Mouse (Mus musculus) midbrain, embryonic 10.5 days (tissue): ENCODE data around the gene Shroom3. TPM values are rescaled to one million over a fixed set of nuclear protein-coding genes. Genes with fewer than 3 reads are reported as not detected.

ENCODE experiments used
- DNase-seq: peaks from one replicate; pipeline ENCODE4 v3.0.0-alpha.2; 2017; ENCODE audit warnings: low spot score
- H3K27ac ChIP-seq: fragments of 300-500 bp; sonication (generic); replicated peaks from 2 replicates; pipeline ENCODE4 v1.5.1; 2016; ENCODE audit warnings: mild to moderate bottlenecking
- H3K27me3 ChIP-seq: fragments of 300-500 bp; sonication (generic); 2 replicates; pipeline ENCODE4 v1.6.1; 2016; ENCODE audit warnings: low read depth, mild to moderate bottlenecking; ENCODE audit not compliant: poor library complexity, severe bottlenecking
- H3K36me3 ChIP-seq: fragments of 300-500 bp; sonication (generic); 2 replicates; pipeline ENCODE4 v1.6.1; 2016; ENCODE audit warnings: mild to moderate bottlenecking, moderate library complexity
- H3K4me1 ChIP-seq: fragments of 300-500 bp; sonication (generic); 2 replicates; pipeline ENCODE4 v1.6.1; 2016
- H3K4me3 ChIP-seq: fragments of 300-500 bp; sonication (generic); 2 replicates; pipeline ENCODE4 v1.5.1; 2016; ENCODE audit warnings: mild to moderate bottlenecking, moderate library complexity
- H3K9me3 ChIP-seq: fragments of 300-500 bp; sonication (generic); replicated peaks from 2 replicates; pipeline ENCODE4 v1.6.1; 2016; ENCODE audit warnings: mild to moderate bottlenecking
- WGBS: fragments of 180-500 bp; shearing (Covaris S2); methylation state at CpG from one replicate; pipeline ENCODE4 v1.1.7; 2016; 5-methylcytosine and 5-hydroxymethylcytosine counted together
- polyA plus RNA-seq: library from polyadenylated mRNA; unstranded; fragments of >200 nt; fragmentation: Nextera tagmentation; extraction: Ambion mirVana; gene quantifications from 2 replicates; pipeline ENCODE4 v1.2.1, GENCODE M21; 2016

The Shroom3 gene
- polyA plus RNA-seq, 1 experiment from 2014 or later = 8.3 TPM

DNA sequence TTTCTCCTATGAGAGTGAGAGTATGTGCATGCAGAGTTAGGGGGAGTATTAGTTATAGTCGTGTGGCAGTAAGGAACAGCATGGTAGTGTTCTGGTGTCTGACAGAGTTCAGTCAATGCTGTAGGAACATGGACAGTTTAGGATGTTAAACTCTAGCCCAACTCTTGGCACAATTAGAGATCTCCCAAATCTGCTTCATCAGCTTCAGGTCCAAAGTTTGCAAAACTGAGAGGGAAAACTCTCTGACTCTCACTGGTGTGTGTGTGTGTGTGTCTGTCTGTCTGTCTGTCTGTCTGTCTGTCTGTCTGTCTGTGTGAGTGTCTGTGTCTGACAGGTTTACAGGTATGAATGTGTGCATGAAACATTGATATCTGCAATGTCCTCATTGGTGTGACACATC is 147.2 kb downstream of the Shroom3 start:
- no peak for DNase-seq
- 79% methylated on average over 1 of the region's 1 CpGs for WGBS
- Histone ChIP-seq H3K27me3 (no peaks in the 10 kb centered on the region), H3K27ac (no peak overlapping the region), H3K9me3 (no peaks in the 10 kb centered on the region), H3K4me1 (peaks cover 16% of the 10 kb centered on the region), H3K4me3 (no peak overlapping the region), H3K36me3 (no peaks in the 10 kb centered on the region)

DNA sequence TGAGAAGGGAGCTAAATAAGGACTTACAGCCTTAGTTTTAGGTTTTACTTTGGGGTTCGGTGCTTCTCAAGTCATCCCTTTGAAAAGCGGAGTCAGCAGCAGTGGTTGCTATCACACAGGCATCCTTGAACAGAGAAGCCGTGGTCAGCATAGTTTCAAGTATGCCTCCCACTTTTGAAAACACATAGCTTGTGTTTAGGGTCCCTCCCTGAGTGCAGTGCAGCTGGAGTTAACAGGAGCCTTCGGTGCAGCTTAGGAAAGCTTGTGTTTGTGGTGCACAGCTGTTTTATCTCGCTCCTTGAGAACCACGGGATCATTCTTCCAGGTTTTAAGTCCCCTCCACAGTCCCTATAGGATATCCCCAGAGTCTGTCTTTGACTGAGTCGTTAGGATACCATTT is 151.3 kb downstream of the Shroom3 start:
- H3K4me3 ChIP-seq = no peak overlapping the region
- no peak overlapping the region for H3K27ac ChIP-seq
- peaks cover 14% of the 10 kb centered on the region for H3K36me3 ChIP-seq
- H3K4me1 ChIP-seq = peaks cover 31% of the 10 kb centered on the region
- H3K27me3 ChIP-seq = no peaks in the 10 kb centered on the region
- H3K9me3 ChIP-seq = 0 out of 2 replicates have a peak, but pooled peaks cover 4% of the 10 kb centered on the region
- no peak for DNase-seq
- WGBS = 69% methylated on average over 7 of the region's 7 CpGs

DNA sequence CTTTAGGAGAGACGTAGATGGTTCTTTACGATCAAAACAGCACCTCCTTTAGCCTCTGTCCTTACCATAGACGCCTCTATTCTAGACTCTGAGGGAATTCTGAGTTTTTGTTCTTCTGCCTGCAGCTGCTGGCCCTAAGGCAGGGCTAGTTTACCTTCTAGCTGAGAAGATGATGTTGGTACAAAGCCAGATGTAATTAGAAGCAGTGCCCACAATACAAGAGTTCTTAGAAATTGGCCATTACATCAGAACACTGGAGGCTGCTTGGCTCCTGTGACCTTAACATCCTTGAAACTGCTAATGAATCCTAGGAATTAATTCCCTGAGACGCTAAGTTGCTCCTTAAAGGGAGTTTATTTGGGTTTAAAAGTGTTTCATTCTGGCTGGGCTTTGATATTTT is 154.1 kb downstream of the Shroom3 start:
- Histone ChIP-seq H3K36me3 (peaks cover 14% of the 10 kb centered on the region), H3K9me3 (0 out of 2 replicates have a peak, but pooled peaks cover 4% of the 10 kb centered on the region), H3K27ac (no peak overlapping the region), H3K4me3 (no peak overlapping the region), H3K4me1 (peaks cover 44% of the 10 kb centered on the region), H3K27me3 (no peaks in the 10 kb centered on the region)
- no peak for DNase-seq
- 84% methylated on average over 4 of the region's 4 CpGs for WGBS

DNA sequence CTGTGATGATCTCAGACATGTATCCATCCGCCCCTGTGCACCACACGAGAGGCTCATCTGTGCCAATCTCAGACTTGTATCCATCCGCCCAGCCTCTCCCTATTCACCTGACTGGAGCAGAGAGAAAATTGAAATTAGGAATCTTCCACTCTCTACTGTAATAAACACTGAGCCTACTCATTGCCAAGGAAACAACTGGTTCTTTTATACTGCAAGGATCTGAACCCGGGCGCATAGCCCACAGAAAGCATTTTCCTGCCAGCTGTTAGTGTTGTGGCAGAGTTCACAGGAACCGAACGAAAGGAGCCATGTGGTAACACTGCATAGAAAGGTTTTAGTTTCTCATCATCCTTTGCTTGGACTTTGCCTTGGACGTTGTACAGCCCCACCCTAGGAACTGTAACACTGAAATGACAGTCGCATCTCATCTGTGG is 155.1 kb downstream of the Shroom3 start:
- 0 out of 2 replicates have a peak overlapping the region, but pooled peaks have one; percentile 13 for H3K27ac ChIP-seq
- no peak overlapping the region for H3K4me3 ChIP-seq
- peaks cover 14% of the 10 kb centered on the region for H3K36me3 ChIP-seq
- peaks cover 54% of the 10 kb centered on the region for H3K4me1 ChIP-seq
- 92% methylated on average over 9 of the region's 9 CpGs for WGBS
- 0 out of 2 replicates have a peak, but pooled peaks cover 4% of the 10 kb centered on the region for H3K9me3 ChIP-seq
- H3K27me3 ChIP-seq = no peaks in the 10 kb centered on the region
- DNase-seq = no peak

DNA sequence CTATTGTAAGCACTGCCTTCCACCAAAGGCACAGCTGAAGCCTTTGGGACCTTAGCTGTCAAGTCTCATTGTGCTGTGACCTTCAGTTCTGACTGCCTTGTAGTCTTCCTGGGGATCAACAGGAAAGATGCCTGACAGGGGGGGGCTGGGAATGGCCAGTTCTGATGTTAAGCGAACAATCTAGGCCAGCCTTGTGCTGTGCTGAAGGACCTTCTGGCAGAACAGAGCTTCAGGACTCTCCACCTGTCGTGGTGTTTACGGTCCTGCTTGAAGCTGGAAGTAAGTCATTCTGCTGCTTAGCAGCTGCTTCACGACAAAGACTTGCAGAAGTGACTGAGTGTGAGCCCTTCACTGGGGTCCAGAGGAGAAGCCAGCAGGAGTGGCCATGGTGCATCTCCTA is 156.1 kb downstream of the Shroom3 start:
- peak overlapping the region; percentile 53; the same call in 1 of the 2 replicates for H3K27ac ChIP-seq
- no peak overlapping the region for H3K4me3 ChIP-seq
- H3K36me3 ChIP-seq = peaks cover 14% of the 10 kb centered on the region
- H3K9me3 ChIP-seq = 0 out of 2 replicates have a peak, but pooled peaks cover 4% of the 10 kb centered on the region
- peaks cover 60% of the 10 kb centered on the region for H3K4me1 ChIP-seq
- 77% methylated on average over 4 of the region's 4 CpGs for WGBS
- H3K27me3 ChIP-seq = no peaks in the 10 kb centered on the region
- no peak for DNase-seq

DNA sequence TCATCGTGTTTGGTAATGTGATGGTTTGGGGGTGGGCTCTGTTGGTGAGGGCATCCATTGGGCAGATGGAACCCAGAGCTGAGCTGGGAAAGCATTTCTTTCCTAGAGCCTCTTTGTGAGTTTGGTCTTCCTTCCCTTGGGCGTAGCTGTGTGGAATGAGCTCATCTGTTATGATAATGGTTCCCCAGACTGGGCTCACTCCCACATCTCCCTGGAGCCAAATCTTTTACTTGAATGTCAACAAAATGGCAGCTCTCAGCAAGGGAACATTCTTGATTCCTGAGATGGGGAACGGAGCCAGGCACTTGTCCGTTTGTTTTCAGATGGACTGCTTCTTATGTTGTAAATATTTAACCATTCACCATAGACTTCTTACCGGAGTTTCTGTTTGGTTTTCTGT is 158.2 kb downstream of the Shroom3 start:
- no peak overlapping the region for H3K4me3 ChIP-seq
- H3K9me3 ChIP-seq = 0 out of 2 replicates have a peak, but pooled peaks cover 4% of the 10 kb centered on the region
- 81% methylated on average over 5 of the region's 5 CpGs for WGBS
- no peak for DNase-seq
- no peaks in the 10 kb centered on the region for H3K27me3 ChIP-seq
- peaks cover 16% of the 10 kb centered on the region for H3K36me3 ChIP-seq
- peak overlapping the region; percentile 52 for H3K27ac ChIP-seq
- peaks cover 56% of the 10 kb centered on the region for H3K4me1 ChIP-seq

DNA sequence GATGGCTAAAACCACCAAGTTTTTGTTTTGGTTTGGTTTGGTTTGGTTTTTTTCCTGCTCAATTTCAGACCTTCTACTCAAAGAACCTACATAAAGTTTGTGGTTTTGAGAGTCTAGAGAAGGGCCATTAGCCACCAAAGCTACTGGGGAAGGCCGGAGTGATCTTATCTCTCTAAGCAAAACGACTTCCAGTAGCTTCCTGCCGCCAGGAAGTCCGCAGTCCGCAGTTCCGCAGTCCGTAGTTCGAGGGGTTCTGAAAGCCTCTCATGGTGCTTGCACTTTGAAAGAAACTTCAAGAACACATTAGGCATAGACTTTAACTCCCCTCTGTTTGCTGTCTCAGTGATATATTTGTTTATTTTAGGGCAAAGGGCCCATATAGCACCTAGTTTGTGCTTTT is 159.2 kb downstream of the Shroom3 start:
- 80% methylated on average over 8 of the region's 8 CpGs for WGBS
- Histone ChIP-seq H3K27ac (0 out of 2 replicates have a peak overlapping the region, but pooled peaks have one; percentile 79), H3K4me3 (no peak overlapping the region), H3K36me3 (peaks cover 10% of the 10 kb centered on the region), H3K4me1 (peaks cover 53% of the 10 kb centered on the region), H3K27me3 (no peaks in the 10 kb centered on the region), H3K9me3 (no peaks in the 10 kb centered on the region)
- no peak for DNase-seq

DNA sequence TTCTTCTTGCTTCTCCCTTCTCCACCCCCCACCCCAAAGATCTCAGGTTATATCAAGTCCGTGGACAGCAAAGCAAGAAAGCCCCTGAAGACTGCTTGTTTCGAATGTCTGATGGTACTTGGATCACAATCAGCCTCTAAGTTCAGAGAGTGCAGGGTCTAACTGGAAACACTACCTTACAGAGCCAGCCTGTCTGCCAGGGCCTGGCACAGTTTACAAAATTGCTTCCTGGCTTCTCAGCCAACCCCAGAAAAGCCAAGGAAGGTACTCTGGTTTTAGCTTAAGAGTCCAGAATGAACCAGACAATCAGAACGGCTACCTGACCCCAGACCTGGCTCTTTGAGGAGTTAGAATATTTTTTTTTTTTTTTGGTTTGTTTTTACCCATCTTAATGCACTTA is 159.6 kb downstream of the Shroom3 start:
- H3K27ac ChIP-seq = peak overlapping the region; percentile 79
- no peaks in the 10 kb centered on the region for H3K9me3 ChIP-seq
- no peak overlapping the region for H3K4me3 ChIP-seq
- peaks cover 53% of the 10 kb centered on the region for H3K4me1 ChIP-seq
- no peaks in the 10 kb centered on the region for H3K27me3 ChIP-seq
- WGBS = 93% methylated on average over 3 of the region's 3 CpGs
- DNase-seq = no peak
- H3K36me3 ChIP-seq = peaks cover 10% of the 10 kb centered on the region

DNA sequence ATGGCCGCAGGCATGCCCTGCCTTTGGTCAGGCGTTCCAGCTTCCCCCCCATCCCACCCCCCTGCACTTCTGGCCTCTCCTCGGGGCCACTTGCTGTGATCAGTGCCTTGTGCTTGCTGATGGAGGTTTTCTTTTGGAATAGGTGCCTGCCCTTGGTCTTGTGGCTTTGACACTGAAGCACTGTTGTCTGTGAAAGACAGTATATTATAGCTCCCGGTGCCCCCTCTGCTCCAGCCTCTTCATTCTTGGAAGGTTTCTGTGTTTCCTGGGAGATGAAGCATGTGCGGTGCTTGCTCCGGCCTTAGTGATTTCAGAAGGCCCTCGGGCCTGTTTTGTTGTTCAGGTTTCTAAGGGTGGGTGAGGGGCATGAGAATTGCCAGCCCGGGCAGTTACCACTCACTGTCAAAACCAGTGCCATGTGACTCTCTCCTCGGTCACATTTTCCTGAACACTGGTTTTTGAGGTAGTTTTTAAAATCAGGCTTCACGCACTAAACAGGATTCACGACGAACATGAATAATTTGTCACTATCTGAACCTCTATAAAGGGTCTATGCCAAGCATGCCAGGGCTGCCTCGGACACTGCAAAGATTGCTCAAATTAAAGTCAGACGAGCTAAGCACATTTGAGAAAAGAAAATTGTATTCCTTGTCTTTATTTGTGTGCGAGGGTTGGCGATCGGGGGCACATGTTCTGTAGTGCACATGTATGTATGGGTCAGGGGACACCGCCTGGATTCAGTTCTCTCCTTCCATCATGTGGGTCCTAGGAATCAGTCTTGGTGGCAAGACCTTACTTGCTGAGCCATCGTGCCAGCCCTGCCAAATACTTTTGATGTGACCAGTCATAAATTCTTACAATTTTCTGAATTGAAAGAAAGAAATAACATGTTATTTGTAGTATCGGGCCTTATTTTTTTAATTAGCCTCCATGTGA is 160.9 kb downstream of the Shroom3 start:
- Histone ChIP-seq H3K36me3 (peaks cover 10% of the 10 kb centered on the region), H3K4me3 (peak overlapping the region; percentile 30; the same call in 1 of the 2 replicates), H3K9me3 (no peaks in the 10 kb centered on the region), H3K27ac (peak overlapping the region; percentile 79), H3K4me1 (peaks cover 48% of the 10 kb centered on the region), H3K27me3 (no peaks in the 10 kb centered on the region)
- 54% methylated on average over 20 of the region's 20 CpGs for WGBS
- DNase-seq = peak; percentile 69

DNA sequence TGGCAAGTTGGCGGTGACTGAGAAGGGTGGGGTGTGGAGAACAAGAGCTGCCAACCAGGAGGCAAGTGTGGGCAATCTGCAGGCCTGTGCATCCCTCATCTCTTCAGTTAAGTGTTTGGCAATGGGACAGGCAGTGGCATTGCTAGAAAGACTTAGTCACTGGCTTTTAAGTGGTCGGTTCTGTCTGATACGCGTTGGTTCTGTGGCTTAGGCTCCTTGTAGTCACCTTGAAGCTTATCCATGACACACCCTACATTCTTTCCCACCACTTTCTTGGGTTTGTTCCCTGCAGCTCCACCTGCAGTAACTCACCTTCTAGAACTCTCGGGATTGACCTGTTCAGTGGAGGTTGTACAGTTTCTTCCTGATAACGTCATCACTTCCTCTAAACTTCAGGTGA is 166.5 kb downstream of the Shroom3 start:
- 93% methylated on average over 6 of the region's 6 CpGs for WGBS
- DNase-seq = no peak
- Histone ChIP-seq H3K4me3 (no peak overlapping the region), H3K36me3 (peaks cover 10% of the 10 kb centered on the region), H3K4me1 (peaks cover 9% of the 10 kb centered on the region), H3K27ac (no peak overlapping the region), H3K9me3 (no peaks in the 10 kb centered on the region), H3K27me3 (no peaks in the 10 kb centered on the region)

DNA sequence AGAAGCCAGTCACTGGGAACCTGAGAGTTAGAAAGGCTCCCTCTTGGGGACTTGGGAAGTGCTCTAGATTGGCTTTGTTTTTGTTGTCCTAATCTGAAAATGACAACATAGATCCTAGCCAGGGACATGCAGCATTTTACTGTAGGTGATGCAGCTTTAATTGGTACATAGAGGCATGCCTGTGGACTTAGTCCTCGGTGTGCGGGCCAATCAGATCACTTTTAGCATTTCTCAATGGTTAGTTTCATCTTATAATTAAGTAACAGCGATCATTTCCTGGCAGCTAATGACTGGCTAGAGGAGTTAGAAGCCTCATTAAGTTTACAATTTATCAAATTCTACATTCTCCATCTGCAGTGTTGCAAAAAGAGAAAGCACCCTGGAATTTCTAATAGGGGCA is 167.7 kb downstream of the Shroom3 start:
- no peak for DNase-seq
- WGBS = 87% methylated on average over 3 of the region's 3 CpGs
- no peaks in the 10 kb centered on the region for H3K9me3 ChIP-seq
- H3K36me3 ChIP-seq = peaks cover 8% of the 10 kb centered on the region
- no peak overlapping the region for H3K4me3 ChIP-seq
- H3K27ac ChIP-seq = no peak overlapping the region
- H3K4me1 ChIP-seq = peaks cover 5% of the 10 kb centered on the region
- no peaks in the 10 kb centered on the region for H3K27me3 ChIP-seq

DNA sequence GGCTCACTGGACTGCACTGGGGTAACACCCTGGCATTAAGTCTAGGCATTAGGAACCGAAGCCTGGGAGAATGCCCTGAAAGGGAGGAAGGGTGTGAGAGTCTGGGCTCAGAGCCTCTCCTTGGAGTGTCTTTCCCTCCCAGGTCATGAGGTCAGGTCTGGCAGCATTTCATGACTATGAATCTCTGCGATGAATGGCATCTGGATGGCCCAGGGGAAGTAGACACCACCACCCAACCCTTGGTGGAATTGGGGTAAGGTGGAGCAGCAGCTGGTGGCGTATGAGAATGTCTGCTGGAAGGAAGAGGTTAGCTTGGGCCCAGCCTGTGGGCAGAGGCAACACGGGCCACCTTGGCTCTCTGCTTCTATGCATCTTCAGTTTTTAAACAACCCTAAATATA is 171.7 kb downstream of the Shroom3 start:
- 81% methylated on average over 4 of the region's 4 CpGs for WGBS

DNA sequence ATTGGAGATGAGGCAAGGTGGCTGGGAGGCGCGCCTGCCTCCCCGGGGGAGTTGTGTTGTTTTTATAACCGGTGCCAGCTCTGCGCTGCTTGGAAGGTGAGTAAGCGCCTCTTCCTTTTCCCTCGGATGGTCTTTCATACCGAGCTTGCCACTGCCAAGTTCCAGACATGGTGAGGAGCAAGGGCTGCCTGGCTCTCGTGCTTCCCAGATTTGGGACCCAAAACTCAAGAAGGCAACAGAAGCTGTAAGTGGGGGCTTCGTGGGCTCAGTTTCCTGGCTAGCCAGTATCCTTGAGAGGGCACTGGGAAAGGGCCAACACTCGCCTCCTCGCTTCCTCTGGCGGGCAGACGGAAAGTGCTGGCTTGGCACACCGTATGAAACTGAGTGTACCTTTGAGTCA is 173.1 kb downstream of the Shroom3 start:
- Histone ChIP-seq H3K27me3 (no peaks in the 10 kb centered on the region), H3K9me3 (no peaks in the 10 kb centered on the region), H3K27ac (0 out of 2 replicates have a peak overlapping the region, but pooled peaks have one; percentile 2), H3K36me3 (no peaks in the 10 kb centered on the region), H3K4me1 (peaks cover 21% of the 10 kb centered on the region), H3K4me3 (no peak overlapping the region)
- DNase-seq = no peak
- 38% methylated on average over 15 of the region's 15 CpGs for WGBS

More for the DNA sequence above, 171.7 kb downstream of the Shroom3 start:
- Histone ChIP-seq H3K27me3 (no peaks in the 10 kb centered on the region), H3K27ac (0 out of 2 replicates have a peak overlapping the region, but pooled peaks have one; percentile 28), H3K36me3 (no peaks in the 10 kb centered on the region), H3K4me1 (peaks cover 13% of the 10 kb centered on the region), H3K9me3 (no peaks in the 10 kb centered on the region), H3K4me3 (no peak overlapping the region)
- no peak for DNase-seq
